Mouse (Mus musculus) testis, adult 2 months (tissue): ENCODE results near the gene Ttc7. TPM values are rescaled to one million over a fixed set of nuclear protein-coding genes. Genes with fewer than 3 reads are reported as not detected.

Source experiments
- H3K27ac ChIP-seq: fragments of 200-500 bp; 2 replicates; pipeline ENCODE4 v1.5.1; 2012; ENCODE audit warnings: low read depth, low read length; ENCODE audit not compliant: control insufficient read depth, insufficient read depth
- H3K27me3 ChIP-seq: fragments of 200-500 bp; 2 replicates; pipeline ENCODE4 v1.6.1; 2012; ENCODE audit warnings: mild to moderate bottlenecking, low read length, moderate library complexity; ENCODE audit not compliant: control insufficient read depth, insufficient read depth
- H3K36me3 ChIP-seq: fragments of 200-500 bp; 2 replicates; pipeline ENCODE4 v1.6.1; 2012; ENCODE audit warnings: mild to moderate bottlenecking, low read length; ENCODE audit not compliant: control insufficient read depth, insufficient read depth
- H3K4me1 ChIP-seq: fragments of 200-500 bp; 2 replicates; pipeline ENCODE4 v1.6.1; 2012; ENCODE audit warnings: low read length; ENCODE audit not compliant: control insufficient read depth, insufficient read depth
- H3K4me3 ChIP-seq: fragments of 200-500 bp; 2 replicates; pipeline ENCODE4 v1.5.1; 2012; ENCODE audit warnings: low read depth, mild to moderate bottlenecking, low read length, moderate library complexity, mixed read lengths; ENCODE audit not compliant: control insufficient read depth
- CTCF ChIP-seq: fragments of 200-500 bp; IDR thresholded peaks from 2 replicates; pipeline ENCODE4 v1.5.1; 2012; ENCODE audit warnings: low read depth, mild to moderate bottlenecking, inconsistent platforms, low read length, moderate library complexity; ENCODE audit not compliant: control insufficient read depth, insufficient read depth, insufficient replicate concordance
- POLR2A ChIP-seq: fragments of 200-500 bp; IDR thresholded peaks from 2 replicates; pipeline ENCODE4 v1.6.1; 2012; ENCODE audit warnings: low read depth, mild to moderate bottlenecking, inconsistent platforms, low read length, moderate library complexity; ENCODE audit not compliant: control insufficient read depth
- polyA plus RNA-seq: library from polyadenylated mRNA; depleted of rRNA; stranded (reverse); fragments of >200 nt; gene quantifications from 2 replicates; pipeline ENCODE4 v1.2.3, GENCODE M21; 2012

Gene Ttc7
- polyA plus RNA-seq, 1 experiment: 71.5 TPM

DNA sequence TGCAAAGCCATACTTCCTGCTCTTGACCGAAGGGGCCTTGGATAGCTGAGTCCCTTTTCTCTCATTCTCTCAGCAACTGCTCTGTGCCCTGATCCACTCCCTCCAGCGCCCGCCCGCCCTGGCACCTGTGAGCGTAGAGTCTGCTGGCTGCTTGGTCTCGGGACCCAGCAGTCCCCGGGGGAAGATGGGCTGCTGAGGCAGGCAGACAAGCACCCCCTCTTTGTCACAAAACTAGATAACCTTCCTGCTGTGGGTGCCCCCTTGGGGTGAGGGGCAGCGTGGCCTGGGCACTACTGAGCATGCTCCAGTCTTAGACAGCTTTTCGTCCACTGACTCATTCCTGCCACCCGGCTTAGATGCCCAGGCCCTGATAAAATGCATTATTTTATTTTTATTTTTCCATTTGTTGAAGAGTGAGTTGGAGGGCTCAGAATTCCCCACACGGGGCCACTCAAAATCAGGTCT lies 96.5 kb downstream of the Ttc7 start:
- TF ChIP-seq POLR2A: no peak
- TF ChIP-seq CTCF: no peak
- H3K36me3 ChIP-seq: no peaks in the 10 kb centered on the region
- peaks cover 19% of the 10 kb centered on the region for H3K4me1 ChIP-seq
- H3K27ac ChIP-seq: no peak overlapping the region
- no peak overlapping the region for H3K4me3 ChIP-seq
- H3K27me3 ChIP-seq: no peaks in the 10 kb centered on the region

- H3K4me3 ChIP-seq: no peak overlapping the region
- no peaks in the 10 kb centered on the region for H3K27me3 ChIP-seq
- H3K4me1 ChIP-seq: peaks cover 19% of the 10 kb centered on the region
- no peaks in the 10 kb centered on the region for H3K36me3 ChIP-seq
- TF ChIP-seq POLR2A (no peak), CTCF (no peak)
- H3K27ac ChIP-seq: no peak overlapping the region
These were observed 97.1 kb downstream of the Ttc7 start for GRCm38 (mm10) chr17:87379821-87380220.

- H3K27me3 ChIP-seq: no peaks in the 10 kb centered on the region
- no peak overlapping the region for H3K27ac ChIP-seq
- TF ChIP-seq POLR2A (no peak), CTCF (no peak)
- no peak overlapping the region for H3K4me3 ChIP-seq
- peaks cover 17% of the 10 kb centered on the region for H3K4me1 ChIP-seq
- no peaks in the 10 kb centered on the region for H3K36me3 ChIP-seq
These were observed 98.0 kb downstream of the Ttc7 start for GRCm38 (mm10) chr17:87380681-87381080.

DNA sequence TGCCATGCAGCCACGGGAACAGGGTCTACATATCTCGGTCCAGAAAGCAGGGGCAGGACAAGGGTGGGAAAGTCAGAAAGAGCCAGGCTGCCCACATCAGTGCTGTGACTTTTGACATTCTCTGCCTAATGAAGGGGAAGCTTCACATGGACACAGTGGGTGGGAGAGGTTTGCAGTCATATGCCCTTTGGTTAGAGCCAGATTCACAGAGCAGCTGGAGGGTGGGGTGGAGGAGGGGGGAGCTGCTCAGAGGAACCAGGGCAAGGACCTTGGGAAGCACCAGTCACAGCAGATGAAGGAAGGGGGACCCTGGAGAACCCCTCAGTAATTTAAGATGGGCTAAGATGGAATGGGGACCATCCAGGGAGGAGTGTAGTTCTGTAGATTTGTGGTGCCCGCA lies 103.1 kb downstream of the Ttc7 start:
- H3K27me3 ChIP-seq: no peaks in the 10 kb centered on the region
- no peak overlapping the region for H3K27ac ChIP-seq
- no peak overlapping the region for H3K4me3 ChIP-seq
- H3K4me1 ChIP-seq: no peaks in the 10 kb centered on the region
- no peaks in the 10 kb centered on the region for H3K36me3 ChIP-seq
- no peak for TF ChIP-seq CTCF
- no peak for TF ChIP-seq POLR2A

DNA sequence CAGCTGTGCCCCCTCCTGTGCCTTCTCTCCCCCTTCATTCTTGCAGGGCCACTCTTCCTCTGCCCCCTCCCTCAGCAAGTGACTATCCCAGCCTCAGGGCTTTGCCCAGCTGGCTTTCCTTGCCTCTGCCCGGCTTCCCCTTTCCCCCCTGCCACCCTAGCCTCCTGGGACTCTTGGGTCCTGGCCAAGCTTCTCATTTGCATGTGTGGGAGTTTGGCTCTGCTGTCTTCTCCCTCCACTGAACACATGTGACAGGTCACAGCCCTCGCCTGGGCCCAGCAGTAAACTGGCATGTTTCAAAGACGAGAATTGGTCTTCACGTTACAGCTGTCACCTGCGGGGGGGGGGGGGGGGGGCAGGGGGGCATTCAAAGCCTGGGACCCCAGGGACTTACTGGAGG lies 104.4 kb downstream of the Ttc7 start:
- H3K4me1 ChIP-seq: no peaks in the 10 kb centered on the region
- TF ChIP-seq CTCF (no peak), POLR2A (no peak)
- no peaks in the 10 kb centered on the region for H3K27me3 ChIP-seq
- H3K36me3 ChIP-seq: no peaks in the 10 kb centered on the region
- H3K4me3 ChIP-seq: no peak overlapping the region
- H3K27ac ChIP-seq: no peak overlapping the region

- H3K36me3 ChIP-seq: no peaks in the 10 kb centered on the region; the same call in 1 of the 2 replicates
- no peaks in the 10 kb centered on the region; the same call in 1 of the 2 replicates for H3K4me1 ChIP-seq
- no peaks in the 10 kb centered on the region for H3K27me3 ChIP-seq
- H3K4me3 ChIP-seq: no peak overlapping the region
- no peak for TF ChIP-seq CTCF
- no peak for TF ChIP-seq POLR2A
- no peak overlapping the region for H3K27ac ChIP-seq
These were observed 108.6 kb downstream of the Ttc7 start for GRCm38 (mm10) chr17:87391242-87391641.

DNA sequence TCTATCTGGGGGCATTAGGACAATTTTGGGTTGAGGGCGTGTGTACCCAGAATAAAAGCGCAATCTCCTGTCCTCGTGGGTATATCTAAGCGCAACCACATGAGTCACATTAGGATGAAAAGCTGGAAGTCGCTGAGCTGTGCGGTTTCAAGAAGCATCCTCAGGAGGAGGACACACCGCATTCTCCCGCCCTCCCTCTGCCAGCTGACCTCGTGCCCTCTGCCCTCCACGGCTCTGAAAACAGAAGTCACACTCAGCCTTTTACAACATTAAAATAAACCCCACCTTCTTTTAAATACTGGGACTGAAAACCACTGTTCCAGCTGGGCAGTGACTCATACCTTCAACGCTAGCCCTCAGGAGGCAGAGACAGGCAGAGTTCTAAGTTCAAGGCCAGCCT lies 114.4 kb downstream of the Ttc7 start:
- no peak overlapping the region for H3K4me3 ChIP-seq
- H3K4me1 ChIP-seq: no peaks in the 10 kb centered on the region; the same call in 1 of the 2 replicates
- no peaks in the 10 kb centered on the region for H3K27me3 ChIP-seq
- no peak for TF ChIP-seq POLR2A
- H3K27ac ChIP-seq: no peak overlapping the region
- H3K36me3 ChIP-seq: no peaks in the 10 kb centered on the region; the same call in 1 of the 2 replicates

DNA sequence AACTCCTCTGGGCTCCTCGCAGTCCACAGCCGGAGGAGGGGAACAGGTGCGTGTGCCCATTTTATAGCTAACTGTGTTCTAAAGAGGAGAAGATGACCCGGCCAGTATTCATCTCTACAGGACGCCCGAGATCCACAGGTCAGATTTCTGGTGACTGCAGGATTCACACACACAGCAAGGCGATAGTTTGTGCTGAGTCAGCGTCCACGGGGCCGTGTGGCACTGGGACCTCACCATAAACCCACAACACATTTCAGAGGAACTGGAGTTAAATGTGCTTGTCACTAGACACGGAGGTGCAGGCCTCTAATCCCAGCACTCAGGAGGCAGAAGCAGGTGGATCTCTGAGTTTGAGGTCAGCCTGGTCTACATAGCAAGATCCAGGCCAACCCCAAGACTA lies 119.8 kb downstream of the Ttc7 start:
- no peaks in the 10 kb centered on the region for H3K4me1 ChIP-seq
- H3K36me3 ChIP-seq: no peaks in the 10 kb centered on the region
- H3K4me3 ChIP-seq: no peak overlapping the region
- no peak overlapping the region for H3K27ac ChIP-seq
- TF ChIP-seq CTCF (no peak), POLR2A (no peak)
- H3K27me3 ChIP-seq: no peaks in the 10 kb centered on the region
